In the genomic region with DNA sequence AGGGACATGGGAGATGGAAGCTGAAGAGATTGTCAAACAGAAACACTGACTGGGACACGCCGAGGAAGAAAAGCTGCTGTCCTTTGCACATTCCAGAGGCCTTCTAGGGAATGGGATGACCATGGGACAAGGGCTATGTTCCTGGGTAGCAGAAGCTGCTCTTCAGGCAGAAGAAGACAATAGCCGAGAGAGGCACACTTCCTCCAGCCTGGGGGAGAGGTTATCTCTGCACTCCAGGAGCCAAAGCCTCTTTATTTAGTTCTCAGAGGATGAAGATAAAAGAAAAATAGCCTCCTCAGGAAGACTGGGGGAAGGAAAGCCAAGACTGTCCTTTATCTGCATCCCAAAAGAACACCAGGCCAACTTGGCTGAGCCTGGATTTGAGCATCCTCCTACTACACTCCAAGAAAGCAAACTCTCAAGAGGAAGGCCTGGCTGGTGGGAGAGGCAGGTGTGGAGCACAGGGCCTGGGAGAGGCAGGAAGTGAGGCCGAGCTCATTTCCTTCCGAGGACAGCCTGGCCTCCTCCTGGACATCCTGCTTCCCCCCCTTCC, we compare ENCODE assay signal across 10 mouse cellular contexts.
A peak's percentile ranks its signal among the peaks of the same experiment; 100 is the strongest.
DNase-seq lines count a peak whose midpoint lies in the region; ATAC-seq and TF ChIP-seq lines count a peak whose summit lies in the region.
"Had no signal": no experiment of that assay in that cellular context is flagged by ENCODE, and none has a peak within 500 bp of the region (broad histone marks: within the 10 kb centered on the region; RNA-seq: fewer than 3 reads in every experiment).

No protein-coding gene starts in this region.

- WGBS in lung, adult 2 months: 34% methylated on average over 5 of the region's 5 CpGs
- 25% methylated on average over 5 of the region's 5 CpGs for WGBS in heart, embryonic 12.5 days

- no peak overlapping the region for H3K4me3 ChIP-seq in lung, adult 2 months (replicated peaks; ENCODE audit: extremely low read depth, low read depth, low read length)
- H3K4me3 ChIP-seq in heart, embryonic 12.5 days: no peak overlapping the region
- H3K4me3 ChIP-seq: hindbrain, embryonic 15.5 days had no signal

- H3K27ac ChIP-seq in heart, embryonic 12.5 days (ENCODE audit: poor library complexity, severe bottlenecking): peak overlapping the region; percentile 85
- H3K27ac ChIP-seq: hindbrain, embryonic 15.5 days had no signal

- H3K4me1 ChIP-seq in lung, adult 2 months (ENCODE audit: control insufficient read depth, insufficient read depth, low read length): peaks cover 47% of the 10 kb centered on the region
- H3K4me1 ChIP-seq in heart, embryonic 12.5 days (replicated peaks): peaks cover 73% of the 10 kb centered on the region

- peak overlapping the region; percentile 38; the same call in 1 of the 2 replicates for H3K4me2 ChIP-seq in heart, embryonic 12.5 days
- H3K4me2 ChIP-seq: hindbrain, embryonic 15.5 days had no signal

- ATAC-seq in heart, embryonic 12.5 days (ENCODE audit: insufficient number of reproducible peaks, low FRiP score): peak; percentile 66
- ATAC-seq in megakaryocyte-erythroid progenitor cell, adult 5-6 weeks (replicated peaks; ENCODE audit: low FRiP score, low TSS enrichment, poor library complexity, severe bottlenecking): 0 out of 2 replicates have a peak, but pooled peaks have one; percentile 36
- no peak for ATAC-seq in monocyte, adult 5-6 weeks (replicated peaks; ENCODE audit: insufficient number of reproducible peaks, low FRiP score, low TSS enrichment, poor library complexity, severe bottlenecking)

- no peaks in the 10 kb centered on the region for H3K9me3 ChIP-seq in heart, embryonic 12.5 days (replicated peaks)
- H3K9me3 ChIP-seq: hindbrain, embryonic 15.5 days had no signal

- TF ChIP-seq POLR2A in lung, adult 2 months (IDR thresholded peaks at IDR 0.05; ENCODE audit: borderline replicate concordance, extremely low read depth, low read depth, low read length): no peak

- no peaks in the 10 kb centered on the region for H3K27me3 ChIP-seq in heart, embryonic 12.5 days (replicated peaks)
- H3K27me3 ChIP-seq: hindbrain, embryonic 15.5 days had no signal

- H3K9ac ChIP-seq in heart, embryonic 12.5 days: no peak overlapping the region
- H3K9ac ChIP-seq: hindbrain, embryonic 15.5 days had no signal

- H3K36me3 ChIP-seq in heart, embryonic 12.5 days: peaks cover 6% of the 10 kb centered on the region

- no peak for TF ChIP-seq CTCF in lung, adult 2 months (IDR thresholded peaks at IDR 0.05; ENCODE audit: insufficient read depth, low read length)

- DNase-seq in lung, adult 18-20 months: peak; percentile 60 to 77
- no peak for DNase-seq in lung, adult 2 months
- DNase-seq in kidney, postnatal 36 days: peak; percentile 52 to 76
- DNase-seq in thymus, postnatal 10 days (ENCODE audit: low spot score in 2 of 2): no peak
- no peak for DNase-seq in cerebellum, adult 11 months
- DNase-seq: cerebellum, adult 9-10 months had no signal

Comparison
In these comparisons a context has a peak if more than half of its experiments do, and no peak if none do; other contexts are left out.
1. DNase-seq: peak in lung, adult 18-20 months (2 of 2) and kidney, postnatal 36 days (2 of 2); none in lung, adult 2 months (single experiment), thymus, postnatal 10 days (0 of 2) and cerebellum, adult 11 months (single experiment).